Mouse (Mus musculus) MEL (cell line): ENCODE measurements around the gene Serpina11. TPM values are rescaled to one million over a fixed set of nuclear protein-coding genes. Genes with fewer than 3 reads are reported as not detected.

Experiments used
- DNase-seq: peaks from one replicate; pipeline ENCODE4 v3.0.0; 2011; ENCODE audit warnings: low read depth, low spot score
- H3K27ac ChIP-seq: 2 replicates; pipeline ENCODE4 v1.5.1; 2012; ENCODE audit warnings: low read depth, mild to moderate bottlenecking, control low read depth, low read length, moderate library complexity; ENCODE audit not compliant: control insufficient read depth
- H3K27me3 ChIP-seq, 2 experiments: fragments of 150-350 bp in 1 of 2; sonication (generic) in 1 of 2; 2 replicates each; pipeline ENCODE4 v1.6.1; 2012; ENCODE audit warnings: low read length in 2 of 2, mild to moderate bottlenecking in 2 of 2, improper control_type of control experiment in 1 of 2, moderate library complexity in 1 of 2; ENCODE audit not compliant: insufficient read depth in 2 of 2, control insufficient read depth in 1 of 2
- H3K36me3 ChIP-seq, 2 experiments: 2 replicates each; pipeline ENCODE4 v1.6.1; 2012 to 2014; ENCODE audit warnings: low read length in 2 of 2, improper control_type of control experiment in 1 of 2, inconsistent platforms in 1 of 2, mild to moderate bottlenecking in 1 of 2; ENCODE audit not compliant: insufficient read depth in 2 of 2, control insufficient read depth in 1 of 2
- H3K4me1 ChIP-seq, 2 experiments: fragments of 150-350 bp in 1 of 2; sonication (generic) in 1 of 2; 2 replicates each; pipeline ENCODE4 v1.6.1; 2012; ENCODE audit warnings: low read length in 2 of 2, improper control_type of control experiment in 1 of 2, mild to moderate bottlenecking in 1 of 2; ENCODE audit not compliant: insufficient read depth in 2 of 2, control insufficient read depth in 1 of 2
- H3K4me3 ChIP-seq, 2 experiments: fragments of 150-350 bp in 1 of 2; sonication (generic) in 1 of 2; 2 replicates each; pipeline ENCODE4 v1.5.1; 2012; ENCODE audit warnings: low read depth in 2 of 2, low read length in 2 of 2, mild to moderate bottlenecking in 2 of 2, moderate library complexity in 2 of 2, control low read depth in 1 of 2, improper control_type of control experiment in 1 of 2; ENCODE audit not compliant: control insufficient read depth in 1 of 2, insufficient read depth in 1 of 2
- H3K79me2 ChIP-seq: 2 replicates; pipeline ENCODE4 v1.6.1; 2012; ENCODE audit warnings: mild to moderate bottlenecking, low read length, moderate library complexity; ENCODE audit not compliant: control insufficient read depth, poor library complexity, insufficient read depth
- H3K9ac ChIP-seq: 2 replicates; pipeline ENCODE4 v1.6.1; 2012; ENCODE audit warnings: low read depth, mild to moderate bottlenecking, control low read depth, low read length, moderate library complexity; ENCODE audit not compliant: control insufficient read depth, poor library complexity, severe bottlenecking
- H3K9me3 ChIP-seq: fragments of 150-350 bp; sonication (generic); replicated peaks from 2 replicates; pipeline ENCODE4 v1.6.1; 2012; ENCODE audit warnings: mild to moderate bottlenecking, low read length, improper control_type of control experiment, moderate library complexity; ENCODE audit not compliant: insufficient read depth
- BHLHE40 ChIP-seq: IDR thresholded peaks from 2 replicates; pipeline ENCODE4 v1.6.1; 2012; ENCODE audit warnings: low read depth, mild to moderate bottlenecking, inconsistent platforms, low read length, improper control_type of control experiment, borderline replicate concordance
- CHD1 ChIP-seq: IDR thresholded peaks from 2 replicates; pipeline ENCODE4 v1.6.1; 2012; ENCODE audit warnings: low read depth, mild to moderate bottlenecking, inconsistent platforms, low read length, improper control_type of control experiment
- CTCF ChIP-seq, 3 experiments: IDR thresholded peaks in 2 of 3; conservative IDR thresholded peaks in 1 of 3; 2 replicates each; pipeline ENCODE4 v1.5.1; 2011 to 2012; ENCODE audit warnings: low read length in 3 of 3, low read depth in 2 of 3, mild to moderate bottlenecking in 2 of 3, improper control_type of control experiment in 1 of 3, inconsistent platforms in 1 of 3, mixed read lengths in 1 of 3, moderate library complexity in 1 of 3; ENCODE audit not compliant: control insufficient read depth in 1 of 3, insufficient read depth in 1 of 3, poor library complexity in 1 of 3, severe bottlenecking in 1 of 3
- E2F4 ChIP-seq: IDR thresholded peaks from 2 replicates; pipeline ENCODE4 v1.6.1; 2011; ENCODE audit warnings: low read depth, low read length, improper control_type of control experiment, borderline replicate concordance
- GABPA ChIP-seq: IDR thresholded peaks from 2 replicates; pipeline ENCODE4 v1.6.1; 2012; ENCODE audit warnings: low read depth, mild to moderate bottlenecking, inconsistent platforms, low read length, improper control_type of control experiment, moderate library complexity
- MAFK ChIP-seq: IDR thresholded peaks from 2 replicates; pipeline ENCODE4 v1.6.1; 2011; ENCODE audit warnings: low read depth, mild to moderate bottlenecking, low read length, improper control_type of control experiment, borderline replicate concordance
- MAX ChIP-seq: IDR thresholded peaks from 2 replicates; pipeline ENCODE4 v1.6.1; 2011; ENCODE audit warnings: low read length, improper control_type of control experiment
- MAZ ChIP-seq: IDR thresholded peaks from 2 replicates; pipeline ENCODE4 v1.6.1; 2012; ENCODE audit warnings: low read depth, mild to moderate bottlenecking, inconsistent platforms, low read length, improper control_type of control experiment
- MEF2A ChIP-seq: IDR thresholded peaks from 2 replicates; pipeline ENCODE4 v1.6.1; 2014; ENCODE audit warnings: low read depth, mild to moderate bottlenecking, inconsistent platforms, low read length, improper control_type of control experiment; ENCODE audit not compliant: poor library complexity, insufficient replicate concordance, severe bottlenecking; ENCODE audit errors: extremely low read depth
- MXI1 ChIP-seq: IDR thresholded peaks from 2 replicates; pipeline ENCODE4 v1.6.1; 2011; ENCODE audit warnings: mild to moderate bottlenecking, low read depth, low read length, improper control_type of control experiment
- NELFE ChIP-seq: IDR thresholded peaks from 2 replicates; pipeline ENCODE4 v1.6.1; 2011; ENCODE audit warnings: low read depth, low read length, improper control_type of control experiment
- POLR2AphosphoS5 ChIP-seq: IDR thresholded peaks from 2 replicates; pipeline ENCODE4 v1.6.1; 2012; ENCODE audit warnings: low read depth, borderline replicate concordance, mild to moderate bottlenecking, inconsistent platforms, low read length, moderate library complexity, mixed read lengths
- RAD21 ChIP-seq: IDR thresholded peaks from 2 replicates; pipeline ENCODE4 v1.6.1; 2011; ENCODE audit warnings: mild to moderate bottlenecking, low read depth, low read length, improper control_type of control experiment
- SMC3 ChIP-seq: IDR thresholded peaks from 2 replicates; pipeline ENCODE4 v1.6.1; 2011; ENCODE audit warnings: low read depth, low read length, improper control_type of control experiment
- TAL1 ChIP-seq: IDR thresholded peaks from 2 replicates; pipeline ENCODE4 v1.6.1; 2012; ENCODE audit warnings: mild to moderate bottlenecking, inconsistent platforms, low read length, moderate library complexity, mixed read lengths
- TBP ChIP-seq: IDR thresholded peaks from 2 replicates; pipeline ENCODE4 v1.8.0; 2011; ENCODE audit warnings: low read depth, low read length, improper control_type of control experiment
- TCF12 ChIP-seq: IDR thresholded peaks from 2 replicates; pipeline ENCODE4 v1.6.1; 2014; ENCODE audit warnings: low read depth, mild to moderate bottlenecking, inconsistent platforms, low read length, improper control_type of control experiment, moderate library complexity
- UBTF ChIP-seq: IDR thresholded peaks from 2 replicates; pipeline ENCODE4 v1.6.1; 2012; ENCODE audit warnings: low read depth, mild to moderate bottlenecking, inconsistent platforms, low read length, improper control_type of control experiment, moderate library complexity, borderline replicate concordance; ENCODE audit not compliant: insufficient read depth
- USF1 ChIP-seq: IDR thresholded peaks from 2 replicates; pipeline ENCODE4 v1.6.1; 2014; ENCODE audit warnings: low read depth, mild to moderate bottlenecking, inconsistent platforms, low read length, improper control_type of control experiment, moderate library complexity
- USF2 ChIP-seq, 2 experiments: IDR thresholded peaks; 2 replicates each; pipeline ENCODE4 v1.6.1; 2011 to 2012; ENCODE audit warnings: improper control_type of control experiment in 2 of 2, low read length in 2 of 2, borderline replicate concordance in 1 of 2, inconsistent platforms in 1 of 2, low read depth in 1 of 2, mild to moderate bottlenecking in 1 of 2; ENCODE audit not compliant: insufficient read depth in 1 of 2
- ZC3H11A ChIP-seq: IDR thresholded peaks from 2 replicates; pipeline ENCODE4 v1.6.1; 2012; ENCODE audit warnings: low read depth, mild to moderate bottlenecking, inconsistent platforms, low read length, improper control_type of control experiment
- ZMIZ1 ChIP-seq: IDR thresholded peaks from 2 replicates; pipeline ENCODE4 v1.6.1; 2012; ENCODE audit warnings: low read depth, mild to moderate bottlenecking, inconsistent platforms, low read length, improper control_type of control experiment, moderate library complexity
- polyA plus RNA-seq, 2 experiments: library from polyadenylated mRNA; stranded (reverse) in 1 of 2; unstranded in 1 of 2; fragments of >175 nt in 1 of 2; fragments of >200 nt in 1 of 2; gene quantifications; 2 replicates each; pipeline versions ENCODE4 v1.2.1 to v1.2.4; 2012; ENCODE audit warnings: low replicate concordance in 2 of 2, low read depth in 1 of 2; ENCODE audit not compliant: insufficient read length in 2 of 2, insufficient read depth in 1 of 2, missing spikeins in 1 of 2
- total RNA-seq: library from RNA; depleted of rRNA; stranded (reverse); fragments of 300-350 nt; gene quantifications from 2 replicates; pipeline ENCODE4 v1.2.3, GENCODE M21; 2012

Gene Serpina11
- total and polyA plus RNA-seq, 3 experiments: 0.65 to 0.67 TPM; not detected in 1

DNA sequence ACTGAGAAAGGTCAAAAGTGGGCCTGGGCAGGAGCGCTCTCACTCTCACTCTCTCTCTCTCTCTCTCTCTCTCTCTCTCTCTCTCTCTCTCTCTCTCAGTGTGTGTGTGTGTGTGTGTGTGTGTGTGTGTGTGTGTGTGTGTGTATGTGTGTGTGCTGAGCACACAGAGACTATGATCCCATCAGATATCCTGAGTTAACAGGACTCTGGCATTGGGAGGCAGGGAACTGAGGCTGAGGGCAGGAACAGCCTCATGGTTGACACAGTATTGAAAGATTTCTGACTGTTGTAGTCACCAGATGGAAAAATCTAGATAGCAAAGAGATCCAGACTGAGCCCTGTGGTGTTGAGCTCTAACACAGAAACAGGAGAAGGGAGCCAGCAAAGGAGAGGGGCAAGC, 44.0 kb upstream of the Serpina11 start:
- no peak overlapping the region for H3K9ac ChIP-seq
- no peak for TF ChIP-seq GABPA
- TF ChIP-seq ZMIZ1: no peak
- no peak for TF ChIP-seq E2F4
- TF ChIP-seq NELFE: no peak
- no peak for TF ChIP-seq USF2 (IDR thresholded peaks at IDR 0.05; ENCODE audit: borderline replicate concordance in 1 of 2, insufficient read depth in 1 of 2, low read depth in 1 of 2, low read length in 2 of 2)
- no peaks in the 10 kb centered on the region for H3K9me3 ChIP-seq

DNA sequence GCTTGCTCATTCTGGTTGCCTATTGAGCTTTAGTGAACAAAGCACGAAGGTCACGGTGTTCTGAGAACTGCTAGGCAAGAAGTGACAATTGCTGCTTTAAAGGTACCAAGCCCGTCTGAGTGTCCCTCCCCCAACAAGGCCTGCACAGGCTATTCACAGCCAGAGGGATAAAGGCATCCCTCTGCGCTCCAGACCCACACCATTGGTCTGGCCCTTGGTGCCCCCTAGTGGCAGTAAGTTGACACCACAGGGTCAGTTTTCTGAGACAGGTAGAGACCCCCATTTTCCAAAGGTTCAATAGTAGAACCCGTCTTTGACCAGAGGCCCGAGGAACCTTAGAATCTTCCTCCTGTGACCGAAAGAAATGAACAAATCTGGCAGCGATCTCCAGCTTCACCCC, 40.2 kb upstream of the Serpina11 start:
- H3K79me2 ChIP-seq: no peaks in the 10 kb centered on the region
- DNase-seq: no peak
- H3K27me3 ChIP-seq: no peaks in the 10 kb centered on the region; a peak in 1 of 4 replicates
- no peak overlapping the region for H3K9ac ChIP-seq
- no peak overlapping the region for H3K4me3 ChIP-seq
- no peaks in the 10 kb centered on the region for H3K9me3 ChIP-seq
- no peaks in the 10 kb centered on the region for H3K4me1 ChIP-seq
- no peaks in the 10 kb centered on the region for H3K36me3 ChIP-seq
- H3K27ac ChIP-seq: no peak overlapping the region
- TF ChIP-seq RAD21: peak; percentile 16
- TF ChIP-seq MAZ: no peak
- peak; percentile 16; the same call in 1 of the 2 replicates for TF ChIP-seq SMC3
- no peak for TF ChIP-seq POLR2AphosphoS5
- no peak for TF ChIP-seq ZC3H11A
- TF ChIP-seq MXI1: no peak
- TF ChIP-seq MAX: no peak
- no peak for TF ChIP-seq TAL1
- peak in 2 of 3 experiments; percentile 10 to 19; a peak in 1 of 6 replicates for TF ChIP-seq CTCF (IDR thresholded peaks at IDR 0.05 in 2 of 3, conservative IDR thresholded peaks at IDR 0.05 in 1 of 3; ENCODE audit: control insufficient read depth in 1 of 3, insufficient read depth in 1 of 3, low read depth in 2 of 3, low read length in 3 of 3, poor library complexity in 1 of 3, severe bottlenecking in 1 of 3)
- no peak for TF ChIP-seq MAFK
- no peak for TF ChIP-seq UBTF
- no peak for TF ChIP-seq BHLHE40
- TF ChIP-seq TBP: no peak
- no peak for TF ChIP-seq CHD1
- TF ChIP-seq TCF12: no peak
- TF ChIP-seq MEF2A: no peak
- no peak for TF ChIP-seq GABPA
- TF ChIP-seq USF2 (IDR thresholded peaks at IDR 0.05; ENCODE audit: borderline replicate concordance in 1 of 2, insufficient read depth in 1 of 2, low read depth in 1 of 2, low read length in 2 of 2): no peak
- no peak for TF ChIP-seq USF1

More for the DNA sequence above, 44.0 kb upstream of the Serpina11 start:
- no peaks in the 10 kb centered on the region for H3K36me3 ChIP-seq
- H3K4me1 ChIP-seq: no peaks in the 10 kb centered on the region
- H3K4me3 ChIP-seq: no peak overlapping the region
- H3K79me2 ChIP-seq: no peaks in the 10 kb centered on the region
- no peak overlapping the region for H3K27ac ChIP-seq
- H3K27me3 ChIP-seq: no peaks in the 10 kb centered on the region
- DNase-seq: no peak
